Mouse (Mus musculus): Measurements from ENCODE around the gene Zfp839. TPM values are rescaled to one million over a fixed set of nuclear protein-coding genes. Genes with fewer than 3 reads are reported as not detected.

The Zfp839 gene
- polyA plus RNA-seq, 1 experiment = 6.6 TPM

GRCm38 (mm10) chr12:110837850-110838249 is 12.2 kb upstream of the Zfp839 start:
- peaks cover 3% of the 10 kb centered on the region; the same call in 1 of the 2 replicates for H3K4me1 ChIP-seq (ENCODE audit: control insufficient read depth, insufficient read depth, low read length)
- TF ChIP-seq POLR2A (IDR thresholded peaks at IDR 0.05; ENCODE audit: low read depth, low read length) = no peak
- no peak for TF ChIP-seq CTCF (IDR thresholded peaks at IDR 0.05; ENCODE audit: borderline replicate concordance, insufficient read depth, low read length)
- H3K27ac ChIP-seq (ENCODE audit: insufficient read depth, low read length) = no peak overlapping the region
- H3K4me3 ChIP-seq (ENCODE audit: insufficient read depth, low read length) = no peak overlapping the region

DNA sequence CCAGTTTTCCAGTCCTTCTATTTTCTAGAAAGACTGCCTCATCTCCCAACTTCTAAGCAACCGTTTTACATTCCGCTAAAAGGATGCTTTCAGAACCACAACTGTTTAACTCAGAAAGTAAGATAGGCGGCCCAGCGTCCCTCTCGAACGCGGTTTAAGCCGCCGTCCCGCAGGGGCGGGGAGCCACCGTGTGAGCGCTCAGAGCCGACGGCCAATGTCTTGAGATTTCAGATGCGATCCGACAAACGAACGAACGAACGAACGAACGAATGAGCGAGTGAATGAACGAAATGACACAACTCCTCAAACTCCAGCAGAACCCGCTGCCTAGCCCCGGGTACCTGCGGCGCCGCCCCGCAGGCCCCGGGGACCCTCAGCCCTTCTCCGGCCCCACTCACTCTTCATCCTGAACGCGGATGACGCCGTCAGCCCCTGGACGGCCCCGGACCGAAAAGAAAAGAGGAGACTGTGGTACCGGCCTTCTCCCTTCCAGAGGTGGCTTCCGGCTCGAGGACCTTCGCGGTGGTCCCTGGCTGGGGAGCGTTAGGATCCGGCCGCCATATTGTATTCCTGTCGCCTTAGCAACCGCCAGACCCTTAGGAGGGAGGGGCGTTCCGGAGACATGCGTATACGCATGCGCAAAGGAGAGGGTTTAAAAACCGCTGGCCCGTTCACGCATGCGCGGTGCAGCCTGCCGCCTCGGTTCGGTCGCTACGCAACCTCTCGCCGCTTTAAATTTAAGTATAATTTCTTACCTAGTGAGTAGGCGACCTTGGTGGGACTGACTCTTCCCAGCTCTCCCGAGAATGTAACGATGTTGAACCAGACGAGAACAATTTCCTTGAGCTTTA is 9.5 kb upstream of the Zfp839 start, which contains the start of gene Mok:
Mok (minus strand) TSS at position 592 of the 851 bp plus-strand sequence.
- H3K27ac ChIP-seq (ENCODE audit: insufficient read depth, low read length) = no peak within 1 kb of the TSS
- peak within 1 kb of the TSS; percentile 81 for H3K4me3 ChIP-seq (ENCODE audit: insufficient read depth, low read length)
- TF ChIP-seq POLR2A (IDR thresholded peaks at IDR 0.05; ENCODE audit: low read depth, low read length) = peak; percentile 31; the same call in 1 of the 2 replicates
- no peak for TF ChIP-seq CTCF (IDR thresholded peaks at IDR 0.05; ENCODE audit: borderline replicate concordance, insufficient read depth, low read length)
- H3K4me1 ChIP-seq (ENCODE audit: control insufficient read depth, insufficient read depth, low read length) = no peaks in the 10 kb centered on the region

GRCm38 (mm10) chr12:110841731-110842493 is 8.1 kb upstream of the Zfp839 start:
- no peak for TF ChIP-seq CTCF (IDR thresholded peaks at IDR 0.05; ENCODE audit: borderline replicate concordance, insufficient read depth, low read length)
- H3K4me1 ChIP-seq (ENCODE audit: control insufficient read depth, insufficient read depth, low read length) = peaks cover 5% of the 10 kb centered on the region; the same call in 1 of the 2 replicates
- H3K4me3 ChIP-seq (ENCODE audit: insufficient read depth, low read length) = no peak overlapping the region

DNA sequence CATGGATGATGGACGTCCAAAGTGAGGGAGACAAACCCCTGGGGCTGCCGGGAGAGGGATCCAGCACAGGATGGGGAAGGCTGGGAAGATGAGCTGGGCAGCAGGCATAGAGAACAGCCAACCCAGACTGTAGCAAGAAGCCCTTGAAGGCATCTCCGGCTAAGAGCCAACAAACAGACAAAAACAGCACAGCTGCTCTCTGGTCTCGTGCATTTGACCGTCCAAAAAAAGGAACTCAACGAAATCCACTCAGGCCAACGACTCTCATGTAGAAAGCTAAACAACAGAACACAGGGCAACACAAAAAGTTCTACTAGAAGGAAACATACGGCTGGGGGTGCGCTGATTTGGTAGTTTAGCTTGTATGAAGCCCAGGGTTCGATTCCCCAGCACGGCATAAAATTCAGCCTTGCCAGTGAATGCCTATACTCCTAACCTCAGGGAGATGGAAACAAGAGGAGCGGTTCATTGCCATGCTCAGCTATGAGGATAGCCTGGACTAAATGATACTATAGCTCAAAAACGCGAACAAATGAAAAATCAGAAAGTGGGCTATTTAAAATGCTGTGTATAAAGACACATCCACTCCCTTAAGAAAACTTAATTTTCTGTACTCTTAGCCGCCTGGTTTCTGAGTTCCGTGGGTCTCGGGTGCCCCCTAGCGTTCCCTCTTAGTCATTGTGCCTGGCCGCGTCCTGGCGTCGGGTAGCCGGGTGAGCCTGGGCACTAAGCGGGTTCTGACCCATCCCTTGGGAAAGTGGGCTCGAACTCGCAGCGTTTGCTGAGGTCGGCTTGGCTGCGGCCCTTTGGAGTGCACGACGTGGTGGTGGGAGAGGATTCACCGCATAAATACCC is 6.6 kb upstream of the Zfp839 start:
- H3K4me3 ChIP-seq (ENCODE audit: insufficient read depth, low read length) = peak overlapping the region; percentile 65
- no peak overlapping the region for H3K27ac ChIP-seq (ENCODE audit: insufficient read depth, low read length)
- H3K4me1 ChIP-seq (ENCODE audit: control insufficient read depth, insufficient read depth, low read length) = peaks cover 5% of the 10 kb centered on the region; the same call in 1 of the 2 replicates
- peak; percentile 79; the same call in 1 of the 2 replicates for TF ChIP-seq CTCF (IDR thresholded peaks at IDR 0.05; ENCODE audit: borderline replicate concordance, insufficient read depth, low read length)
- TF ChIP-seq POLR2A (IDR thresholded peaks at IDR 0.05; ENCODE audit: low read depth, low read length) = no peak

More at GRCm38 (mm10) chr12:110841731-110842493, 8.1 kb upstream of the Zfp839 start:
- H3K27ac ChIP-seq (ENCODE audit: insufficient read depth, low read length) = no peak overlapping the region

DNA sequence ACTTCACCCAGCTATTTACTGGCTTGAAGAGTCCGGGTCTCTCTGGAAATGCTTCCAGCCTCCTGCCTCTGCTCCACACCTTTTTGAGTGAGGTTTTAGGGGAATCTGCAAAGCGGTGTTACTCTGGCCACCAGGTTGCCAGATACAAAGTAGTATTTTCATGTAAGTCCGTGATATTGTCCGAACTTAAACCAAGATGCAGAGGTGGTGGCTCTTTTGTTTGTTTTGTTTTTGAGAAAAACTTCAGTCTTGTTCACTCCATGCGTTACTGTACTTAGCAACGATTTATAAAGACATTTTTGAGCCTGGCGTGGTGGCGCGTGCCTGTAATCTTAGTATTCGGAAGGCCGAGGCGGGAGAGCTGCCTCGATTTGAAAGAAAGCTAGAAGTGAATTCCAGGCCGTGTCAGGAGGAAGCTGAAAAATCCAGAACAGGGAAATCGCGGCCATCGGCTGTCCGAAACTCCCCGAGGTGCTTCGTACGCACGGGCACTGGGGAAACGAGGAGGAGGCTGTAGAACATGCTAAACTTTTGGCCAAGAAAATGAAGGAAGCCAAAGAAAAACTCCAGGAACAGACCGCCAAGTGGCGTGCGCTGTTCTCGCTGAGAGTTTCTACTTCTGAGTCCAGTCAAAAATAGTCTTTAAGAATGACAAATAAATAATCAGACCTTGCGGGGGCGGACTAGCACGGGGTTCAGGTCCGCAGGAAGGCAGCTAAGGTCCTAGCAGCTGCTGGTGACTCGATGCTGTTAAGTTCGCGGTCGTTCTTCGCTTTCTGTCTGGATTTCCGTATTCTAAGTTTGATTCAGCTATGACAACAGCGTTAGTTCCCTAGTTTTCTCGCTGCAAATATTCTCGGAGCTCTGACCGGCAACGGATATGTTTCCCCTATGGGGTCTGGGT is 5.6 kb upstream of the Zfp839 start:
- peaks cover 5% of the 10 kb centered on the region; the same call in 1 of the 2 replicates for H3K4me1 ChIP-seq (ENCODE audit: control insufficient read depth, insufficient read depth, low read length)
- peak overlapping the region; percentile 67 for H3K27ac ChIP-seq (ENCODE audit: insufficient read depth, low read length)
- H3K4me3 ChIP-seq (ENCODE audit: insufficient read depth, low read length) = peak overlapping the region; percentile 65
- TF ChIP-seq POLR2A (IDR thresholded peaks at IDR 0.05; ENCODE audit: low read depth, low read length) (peak; percentile 44), CTCF (IDR thresholded peaks at IDR 0.05; ENCODE audit: borderline replicate concordance, insufficient read depth, low read length) (no peak)

DNA sequence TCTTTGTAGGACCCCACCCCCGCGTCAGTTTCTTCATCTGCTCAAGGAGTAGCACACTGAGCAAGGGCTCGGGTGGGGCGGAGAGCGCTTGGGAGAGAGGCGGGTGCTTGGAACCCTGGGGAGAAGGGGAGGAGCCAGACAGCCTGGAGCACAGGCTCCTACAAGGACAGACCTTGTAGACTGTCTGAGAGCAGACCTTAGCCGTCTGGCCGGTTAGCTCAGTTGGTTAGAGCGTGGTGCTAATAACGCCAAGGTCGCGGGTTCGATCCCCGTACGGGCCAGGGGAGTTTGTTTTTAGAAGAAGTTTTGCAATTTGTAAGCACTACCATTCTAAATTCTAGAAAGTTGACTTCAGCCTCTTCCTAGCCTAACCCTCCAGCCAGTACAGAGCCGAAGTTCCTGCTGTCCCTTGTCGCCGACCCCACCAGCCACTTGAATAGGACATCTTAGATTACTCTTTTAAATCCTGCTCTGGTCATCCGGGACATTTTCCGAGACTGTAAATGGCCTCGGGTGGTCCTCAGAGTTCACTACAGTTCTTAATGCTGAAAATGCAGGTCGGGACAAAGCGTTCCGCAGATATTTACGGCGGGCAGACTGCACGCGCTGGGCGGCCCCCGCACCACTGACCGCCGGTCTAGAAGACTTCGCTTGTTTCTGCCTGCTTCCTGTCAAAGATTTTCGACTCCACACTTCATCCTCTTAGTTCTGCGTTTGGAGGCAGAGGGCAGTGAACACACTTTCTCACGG is 4.7 kb upstream of the Zfp839 start:
- peaks cover 5% of the 10 kb centered on the region; the same call in 1 of the 2 replicates for H3K4me1 ChIP-seq (ENCODE audit: control insufficient read depth, insufficient read depth, low read length)
- peak overlapping the region; percentile 65 for H3K4me3 ChIP-seq (ENCODE audit: insufficient read depth, low read length)
- TF ChIP-seq CTCF (IDR thresholded peaks at IDR 0.05; ENCODE audit: borderline replicate concordance, insufficient read depth, low read length) = no peak
- TF ChIP-seq POLR2A (IDR thresholded peaks at IDR 0.05; ENCODE audit: low read depth, low read length) = no peak
- H3K27ac ChIP-seq (ENCODE audit: insufficient read depth, low read length) = peak overlapping the region; percentile 67

DNA sequence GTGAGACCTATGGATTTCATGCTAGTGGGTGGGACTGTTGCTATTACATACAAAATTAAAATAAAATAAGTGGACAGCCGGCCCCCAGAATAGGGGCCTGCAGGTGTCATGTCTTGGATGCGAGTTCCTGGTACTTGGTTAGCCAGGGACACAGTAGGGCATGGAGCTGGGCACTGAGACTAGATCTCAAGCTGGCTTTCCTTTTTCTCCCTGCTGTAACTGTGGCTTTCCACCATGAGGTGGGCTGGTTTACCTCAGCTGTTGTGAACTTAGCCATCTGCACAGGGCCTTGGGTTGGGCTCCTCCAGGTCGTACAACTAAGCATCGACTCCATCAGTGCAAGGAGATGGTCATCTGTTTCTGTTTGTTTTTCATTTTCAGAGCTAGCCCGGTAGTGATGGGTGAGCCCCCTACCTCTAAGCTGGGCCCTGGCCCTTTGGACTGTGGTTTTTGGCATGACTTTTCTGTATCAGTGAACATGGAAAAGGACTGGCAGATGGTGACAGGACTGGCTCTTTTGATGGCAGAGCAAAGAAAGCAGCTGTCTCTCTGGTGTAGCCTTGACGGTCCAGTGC is 3.8 kb upstream of the Zfp839 start:
- peak overlapping the region; percentile 43 for H3K4me3 ChIP-seq (ENCODE audit: insufficient read depth, low read length)
- no peak for TF ChIP-seq CTCF (IDR thresholded peaks at IDR 0.05; ENCODE audit: borderline replicate concordance, insufficient read depth, low read length)
- H3K27ac ChIP-seq (ENCODE audit: insufficient read depth, low read length) = no peak overlapping the region
- H3K4me1 ChIP-seq (ENCODE audit: control insufficient read depth, insufficient read depth, low read length) = peaks cover 6% of the 10 kb centered on the region; the same call in 1 of the 2 replicates

- H3K4me3 ChIP-seq (ENCODE audit: insufficient read depth, low read length) = peak overlapping the region; percentile 58
- H3K27ac ChIP-seq (ENCODE audit: insufficient read depth, low read length) = 0 out of 2 replicates have a peak overlapping the region, but pooled peaks have one; percentile 4
- peaks cover 7% of the 10 kb centered on the region; the same call in 1 of the 2 replicates for H3K4me1 ChIP-seq (ENCODE audit: control insufficient read depth, insufficient read depth, low read length)
- TF ChIP-seq POLR2A (IDR thresholded peaks at IDR 0.05; ENCODE audit: low read depth, low read length) (no peak; the same call in 1 of the 2 replicates), CTCF (IDR thresholded peaks at IDR 0.05; ENCODE audit: borderline replicate concordance, insufficient read depth, low read length) (no peak)
Measured at GRCm38 (mm10) chr12:110850929-110851256, 840 bp downstream of the Zfp839 start.
